Mouse (Mus musculus) stomach, postnatal 0 days (tissue): Measurements from ENCODE around the gene Gm10491.

Experiments used
- CTCF ChIP-seq: IDR thresholded peaks from 2 replicates; pipeline ENCODE4 v1.5.1; 2016; ENCODE audit warnings: antibody characterized with exemption, low read depth, mild to moderate bottlenecking, moderate library complexity
- EP300 ChIP-seq: optimal IDR thresholded peaks from 2 replicates; pipeline ENCODE3; 2016; ENCODE audit warnings: antibody characterized with exemption

DNA sequence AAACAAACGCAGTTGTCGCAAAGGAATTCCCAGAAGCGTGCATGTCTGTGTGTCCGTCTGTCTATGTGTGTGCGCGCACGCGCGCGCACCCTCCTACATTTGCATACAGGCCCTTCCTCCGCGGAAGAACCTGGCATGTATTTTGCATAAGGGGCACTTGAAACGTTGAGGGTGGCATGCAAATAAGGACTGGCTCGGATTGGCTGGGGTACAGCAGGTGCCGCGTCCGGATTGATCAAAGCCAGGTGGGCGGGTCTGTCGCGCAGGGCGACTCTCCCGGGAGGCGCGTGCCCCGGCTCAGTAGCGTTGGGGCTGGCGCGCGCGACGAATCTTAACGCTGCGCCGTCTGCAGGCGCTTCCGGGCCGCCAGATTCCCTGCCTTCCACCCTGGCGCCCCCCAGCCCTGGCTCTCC lies 29.6 kb downstream of the Gm10491 start, which contains the start of gene Pim2:
- no peak for TF ChIP-seq CTCF
- TF ChIP-seq EP300, result no peak
